Mouse (Mus musculus): ENCODE measurements at regions not wholly inside any gene's neighbourhood (a gene's known extent, or its start where the extent isn't known, plus 50 kb on each side); places are given as distances from the start of the nearest gene placed in this dataset.

DNA sequence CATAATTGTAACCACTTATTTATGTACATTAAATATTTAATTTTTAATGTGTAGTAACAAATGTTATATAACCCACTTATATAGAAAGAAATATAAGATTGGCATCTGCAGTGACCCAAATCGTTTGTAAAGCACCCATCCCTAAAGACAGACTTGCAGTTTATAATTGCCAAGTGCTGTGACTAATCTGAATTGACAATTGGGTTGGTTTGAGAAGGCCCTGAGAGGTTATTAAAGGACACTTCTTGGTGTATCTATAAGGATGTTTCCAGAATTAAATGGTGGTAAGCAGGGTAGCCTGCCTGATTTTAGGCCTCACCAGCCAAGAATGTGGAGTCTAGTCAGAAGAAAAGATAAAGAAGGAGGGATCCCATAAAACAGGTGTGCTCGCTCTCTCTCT, 133.3 kb upstream of the Slc13a1 start:
- no peak for TF ChIP-seq EP300 (IDR thresholded peaks at IDR 0.05; ENCODE audit: insufficient read depth, low read depth, low read length)
- TF ChIP-seq POLR2A (IDR thresholded peaks at IDR 0.05; ENCODE audit: insufficient read depth, low read length), result no peak
